Mouse (Mus musculus): ENCODE measurements around the gene Taco1. TPM values are rescaled to one million over a fixed set of nuclear protein-coding genes. Genes with fewer than 3 reads are reported as not detected.
"Not testable (repeated sequence)": the region's sequence is repeated elsewhere in the genome, so short reads cannot be mapped to it uniquely, and the experiment has no call there.

The Taco1 gene
- total RNA-seq, 2 experiments from 2014 or later: 18.0 to 18.6 TPM

DNA sequence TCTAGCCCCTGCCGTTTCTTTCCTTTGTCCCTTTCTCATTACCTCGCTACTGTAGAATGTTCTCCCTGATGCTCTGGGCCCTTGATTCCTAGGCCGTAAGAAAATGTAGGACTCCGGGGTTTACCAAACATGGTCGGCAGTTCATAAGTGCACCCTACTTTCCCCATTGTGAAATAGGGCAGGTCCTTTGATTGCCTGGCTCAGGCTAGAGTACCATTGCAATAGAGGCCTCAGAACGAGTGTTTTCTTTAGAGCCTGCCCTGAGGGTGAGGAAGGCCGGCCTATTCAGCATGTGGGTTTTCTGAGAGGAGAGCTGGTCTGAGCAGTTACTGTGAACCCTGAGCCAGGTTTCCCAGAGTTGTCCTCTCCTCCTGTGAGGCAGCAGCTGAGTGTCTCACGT, 7.8 kb upstream of the Taco1 start:
- intact Hi-C loops (cut with DNase I): no loop called here
- DNase-seq (ENCODE audit: low spot score in 2 of 2): no peak

DNA sequence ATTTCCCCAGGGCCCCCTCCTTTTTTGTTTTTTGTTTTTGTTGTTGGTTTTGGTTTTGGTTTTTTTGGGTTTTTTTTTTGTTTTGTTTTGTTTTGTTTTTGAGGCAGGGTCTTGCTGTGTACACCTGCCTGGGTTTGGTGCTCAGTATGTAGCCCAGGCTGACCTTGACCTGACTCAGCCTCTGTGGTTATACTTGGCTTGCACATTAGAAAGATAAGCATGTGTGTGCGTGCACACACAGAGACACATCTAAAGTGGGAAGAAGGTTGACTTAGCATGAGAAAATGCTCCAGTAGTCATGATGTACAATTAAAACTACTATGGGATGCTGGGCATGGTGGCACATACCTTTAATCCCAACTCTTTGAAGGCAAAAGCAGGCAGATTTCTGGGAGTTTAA, 5.3 kb upstream of the Taco1 start:
- no peak for DNase-seq (ENCODE audit: low spot score in 2 of 2)
- intact Hi-C loops (cut with DNase I): no loop called here

DNA sequence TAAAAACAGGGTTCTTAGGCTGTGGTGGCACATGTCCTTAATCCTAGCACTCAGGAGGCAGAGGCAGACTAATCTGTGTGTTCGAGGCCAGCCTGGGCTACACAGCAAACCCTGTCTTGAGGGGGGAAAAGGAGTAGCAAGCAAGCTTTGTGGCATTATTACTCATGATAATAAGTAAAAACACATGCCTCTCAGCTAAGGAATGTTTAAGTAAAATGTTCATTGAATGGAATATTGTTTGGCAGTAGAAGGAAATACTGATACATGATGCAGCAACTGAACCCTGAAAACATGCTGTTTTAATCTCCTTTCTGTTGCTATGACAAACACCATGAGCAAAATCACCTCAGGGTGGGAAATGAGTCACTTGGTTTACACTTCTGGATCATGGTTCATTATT, 4.5 kb upstream of the Taco1 start:
- intact Hi-C loops (cut with DNase I): no loop called here
- no peak for DNase-seq (ENCODE audit: low spot score in 2 of 2)

DNA sequence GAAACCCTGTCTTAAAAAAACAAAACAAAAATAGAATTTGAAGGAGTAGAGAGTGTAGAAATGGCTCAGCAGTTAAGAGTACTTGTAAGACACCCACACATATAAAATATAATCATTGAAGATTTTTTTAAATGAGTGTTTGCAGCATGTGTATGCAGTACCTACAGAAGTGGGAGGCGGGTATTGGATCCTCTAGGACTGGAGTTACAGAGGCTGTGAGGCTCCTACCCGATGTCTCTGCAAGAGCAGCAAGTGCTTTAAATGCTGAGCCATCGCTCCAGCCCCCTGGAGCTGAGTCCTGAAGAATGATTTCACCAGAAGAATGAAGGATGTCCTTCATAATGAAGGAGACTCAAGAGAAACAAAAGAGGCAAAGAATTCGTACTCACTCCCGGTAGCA, 2.1 kb upstream of the Taco1 start:
- intact Hi-C loops (cut with DNase I): no loop called here
- peak in 1 of 2 experiments; percentile 60 for DNase-seq (ENCODE audit: low spot score in 2 of 2)

DNA sequence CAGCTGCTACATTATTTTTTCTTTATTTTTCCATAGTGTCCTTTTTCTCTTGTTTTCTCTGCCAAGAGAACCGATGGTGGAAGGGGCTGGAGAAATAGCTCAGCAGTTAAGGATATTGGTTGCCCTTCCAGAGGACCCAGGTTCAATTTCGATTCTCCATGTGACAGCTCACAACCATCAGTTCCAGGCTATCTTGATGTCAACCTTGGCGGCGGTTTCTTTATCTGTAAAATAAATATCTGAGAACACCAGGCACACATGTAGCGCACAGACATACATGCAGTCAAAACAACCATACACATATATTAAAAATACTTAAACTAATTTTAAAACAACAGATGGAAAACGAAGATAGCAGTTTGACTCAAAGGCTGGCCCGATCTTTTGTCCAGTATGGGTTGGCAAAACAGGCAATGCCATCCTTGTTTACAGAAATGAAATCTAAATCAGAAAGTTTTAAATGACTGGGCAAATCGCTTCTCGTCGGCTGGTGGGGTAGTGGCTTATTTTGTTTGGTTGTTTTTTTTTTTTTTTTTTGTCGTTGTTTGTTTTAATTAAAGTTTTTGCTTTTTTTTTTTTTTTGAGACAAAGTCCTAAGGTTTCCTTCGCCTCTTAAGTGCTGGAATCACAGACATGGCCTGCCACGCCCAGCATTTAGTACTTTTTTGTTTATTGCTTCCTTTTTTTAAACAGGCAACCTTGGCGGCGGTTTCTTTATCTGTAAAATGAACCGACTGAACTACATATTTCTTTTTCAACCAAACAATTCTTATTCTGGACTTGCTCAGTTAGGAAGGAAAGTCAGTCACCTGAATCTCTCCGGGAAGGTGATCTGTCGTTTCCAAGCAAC, 563 bp upstream of the Taco1 start:
- DNase-seq (ENCODE audit: low spot score in 2 of 2): no peak
- intact Hi-C loops (cut with DNase I): no loop called here

DNA sequence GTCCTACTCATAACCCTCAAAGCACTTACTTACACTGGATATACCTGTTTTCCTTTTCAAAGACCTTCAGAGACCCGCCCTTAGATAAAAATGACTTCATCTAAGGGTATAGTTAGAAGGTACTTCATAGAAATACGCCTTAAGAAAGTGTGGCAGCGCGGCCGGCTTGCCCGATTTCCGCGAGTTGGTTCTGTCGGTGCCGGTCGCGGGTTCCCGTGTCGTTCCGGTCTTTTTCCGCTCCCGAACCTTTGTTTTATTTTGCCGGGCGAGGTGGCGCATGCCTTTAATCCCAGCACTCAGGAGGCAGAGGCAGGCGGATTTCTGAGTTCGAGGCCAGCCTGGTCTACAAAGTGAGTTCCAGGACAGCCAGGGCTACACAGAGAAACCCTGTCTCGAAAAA, 755 bp downstream of the Taco1 start:
- intact Hi-C loops (cut with DNase I): not testable (repeated sequence)
- peak; percentile 24 to 26 for DNase-seq (ENCODE audit: low spot score in 2 of 2)

DNA sequence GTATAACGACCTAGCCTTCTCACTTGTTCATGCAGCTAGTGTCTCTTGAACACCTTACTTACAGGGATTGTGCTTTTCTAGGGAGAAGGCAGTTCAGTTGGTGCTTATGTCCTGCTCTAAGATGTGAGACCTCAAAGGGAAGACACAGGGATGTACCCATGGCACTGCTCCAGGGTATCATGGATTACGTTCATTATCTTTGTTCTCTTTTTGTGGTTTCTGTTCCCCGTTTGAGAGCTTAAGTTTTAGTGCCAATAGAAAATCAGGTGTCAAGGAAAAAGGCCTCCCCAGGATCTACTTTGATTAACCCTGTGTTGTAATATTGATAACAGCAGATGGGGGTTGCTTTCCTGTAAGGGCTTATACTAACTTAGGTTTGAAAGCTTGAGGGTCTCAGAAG, 7.9 kb downstream of the Taco1 start:
- no peak for DNase-seq (ENCODE audit: low spot score in 2 of 2)
- intact Hi-C loops (cut with DNase I): no loop called here

DNA sequence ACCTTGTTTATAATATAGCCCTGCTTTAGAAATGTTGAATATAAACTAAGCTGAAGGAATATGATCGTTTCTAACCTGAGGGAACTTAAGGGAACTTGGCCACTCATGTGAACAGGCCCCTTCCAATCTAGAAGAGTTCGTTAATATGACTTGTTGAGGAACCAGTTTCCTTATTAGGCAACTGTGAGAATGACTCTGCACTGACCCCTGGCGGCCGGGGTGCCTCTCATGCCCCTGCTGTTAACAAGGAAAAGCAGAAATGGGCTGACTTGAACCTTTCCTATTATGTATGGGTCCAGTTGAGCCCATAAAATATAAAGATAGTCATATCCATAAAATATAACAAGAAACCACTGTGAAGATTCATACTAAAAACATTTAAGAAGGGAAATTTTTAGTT, 10.5 kb downstream of the Taco1 start:
- peak; percentile 37 to 55 for DNase-seq (ENCODE audit: low spot score in 2 of 2)
- intact Hi-C loops (cut with DNase I): loop anchor here (2.0 kb wide), 1 partner anchor 76 kb away; no protein-coding TSS in a partner anchor

DNA sequence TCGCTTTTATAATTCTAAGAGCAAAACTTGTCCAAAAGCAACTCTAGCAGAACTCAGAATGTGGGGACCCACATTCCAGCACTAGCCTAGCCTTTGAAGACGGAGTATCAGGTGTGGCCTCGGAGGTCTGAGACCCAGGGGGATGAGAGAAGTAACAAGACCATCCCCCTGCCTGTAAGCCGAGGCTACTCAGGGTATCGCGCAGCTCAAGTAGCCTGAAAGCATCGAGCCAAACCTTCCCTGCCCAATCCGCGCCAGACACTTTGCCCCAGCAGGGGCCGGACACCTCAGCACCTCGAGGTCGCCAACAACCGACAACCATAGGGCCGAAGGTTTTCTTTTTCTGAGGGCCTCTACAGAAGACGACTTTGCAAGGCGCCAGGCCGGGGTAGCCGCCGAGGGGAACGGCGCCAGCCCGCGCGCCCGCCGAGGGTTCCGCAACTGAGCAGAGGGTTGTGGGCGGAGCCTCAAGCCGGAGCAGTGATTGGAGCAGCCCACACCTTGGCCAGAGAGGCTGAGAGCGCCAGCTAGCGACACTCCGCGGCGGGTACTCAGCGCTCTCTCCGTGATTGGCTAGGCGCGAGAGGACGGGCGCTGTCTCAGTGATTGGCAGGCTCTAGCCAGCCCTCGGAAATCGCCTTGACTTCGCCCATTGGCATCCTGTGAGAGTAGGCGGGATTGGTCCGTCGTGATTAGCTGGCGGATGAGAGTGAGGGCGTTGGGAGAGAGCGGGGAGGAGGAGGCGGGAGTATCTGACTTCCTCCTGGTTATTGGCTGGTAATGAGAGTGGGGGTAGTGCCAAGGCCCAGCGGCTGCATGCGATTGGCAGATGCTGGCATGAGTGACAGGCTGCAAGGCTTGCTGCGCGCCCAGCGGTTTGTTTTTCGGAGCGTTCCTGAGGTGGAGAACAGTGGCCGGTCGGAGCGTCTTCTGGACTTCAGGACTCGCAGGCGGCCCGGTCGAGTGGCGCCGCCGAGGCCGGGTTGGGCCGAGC, 18.1 kb downstream of the Taco1 start, which contains the start of gene Map3k3:
Gene Map3k3, plus strand, starts transcription at position 906 of the 994 bp plus-strand sequence.
- intact Hi-C loops (cut with DNase I): loop anchor here (2.0 kb wide), 1 partner anchor 77 kb away; the partner anchor contains the start of genes Gm10840 and Limd2
- peak; percentile 99 to 100 for DNase-seq (ENCODE audit: low spot score in 2 of 2)

DNA sequence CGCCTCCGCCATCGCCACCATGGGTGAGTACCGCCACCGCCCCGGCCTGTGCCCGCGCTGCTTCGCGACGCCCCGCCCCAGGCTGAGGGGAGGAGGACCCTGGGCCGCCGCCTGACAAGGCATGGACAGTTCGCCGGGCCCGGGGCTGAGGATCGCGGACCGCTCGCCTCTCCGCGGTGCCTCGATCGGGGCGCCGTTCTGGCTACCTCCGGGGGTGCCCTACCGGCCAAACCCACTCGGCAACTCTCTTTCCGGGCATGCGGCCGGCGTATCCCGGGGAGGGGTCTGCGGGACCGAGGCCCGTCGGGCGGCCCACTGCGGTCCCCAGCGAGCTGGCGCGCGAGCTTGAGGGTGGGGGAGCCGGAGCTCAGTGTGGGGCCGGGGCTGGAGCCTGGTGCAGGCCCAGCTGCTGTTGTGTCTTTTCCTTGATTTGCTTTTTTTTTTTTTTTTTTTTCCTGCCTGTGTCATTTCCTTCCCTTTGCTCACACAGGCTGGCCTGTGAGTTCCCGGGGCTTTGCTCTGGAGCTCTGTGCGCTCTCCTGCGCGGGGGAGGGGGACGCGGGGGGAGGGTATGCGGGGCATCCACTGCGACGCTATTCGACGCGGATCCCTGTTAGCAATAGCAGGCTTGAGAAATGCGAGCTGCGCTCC, 19.2 kb downstream of the Taco1 start:
- peak; percentile 55 to 56 for DNase-seq (ENCODE audit: low spot score in 2 of 2)
- intact Hi-C loops (cut with DNase I): loop anchor here (2.0 kb wide), 1 partner anchor 76 kb away; the partner anchor contains the start of genes Gm10840 and Limd2

DNA sequence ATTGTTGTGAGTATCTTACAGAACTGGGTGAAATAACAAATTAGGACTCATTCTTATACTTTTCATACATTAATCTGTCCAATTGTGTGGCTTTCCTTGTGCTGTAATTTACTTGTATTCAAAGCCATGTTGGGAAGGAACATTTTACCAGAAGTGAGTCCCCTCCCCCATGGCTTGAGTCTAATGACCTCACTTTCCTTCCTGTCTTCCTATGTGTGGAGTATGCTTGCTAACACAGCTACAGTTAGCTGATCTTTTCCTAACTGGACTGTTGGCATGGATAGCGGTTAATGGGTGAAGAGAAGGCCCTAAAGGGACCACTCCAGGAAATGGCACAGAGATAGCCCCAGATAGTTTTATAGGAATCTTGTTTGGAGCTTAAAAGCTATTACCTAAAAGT, 32.4 kb downstream of the Taco1 start:
- DNase-seq (ENCODE audit: low spot score in 2 of 2): no peak
- intact Hi-C loops (cut with DNase I): no loop called here

DNA sequence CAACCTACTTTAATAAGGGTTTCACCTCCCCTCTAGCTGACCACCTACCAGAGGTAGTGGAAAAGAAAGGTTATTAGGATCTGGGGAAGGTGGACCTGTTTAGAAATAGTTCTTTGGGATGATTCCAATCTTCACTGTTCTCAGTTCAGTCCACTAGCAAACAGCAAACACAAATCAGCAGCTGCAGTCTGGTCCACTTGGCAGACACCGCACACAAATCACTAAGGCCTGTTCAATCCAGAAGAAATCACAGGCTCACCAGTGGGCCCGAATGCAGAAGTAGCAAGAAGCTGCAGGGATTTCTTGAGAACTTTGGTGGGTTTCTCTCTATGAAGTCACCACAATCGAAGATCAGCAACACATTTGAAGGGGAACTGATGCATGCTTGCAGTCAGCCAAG, 37.0 kb downstream of the Taco1 start:
- DNase-seq (ENCODE audit: low spot score in 2 of 2): no peak
- intact Hi-C loops (cut with DNase I): no loop called here

DNA sequence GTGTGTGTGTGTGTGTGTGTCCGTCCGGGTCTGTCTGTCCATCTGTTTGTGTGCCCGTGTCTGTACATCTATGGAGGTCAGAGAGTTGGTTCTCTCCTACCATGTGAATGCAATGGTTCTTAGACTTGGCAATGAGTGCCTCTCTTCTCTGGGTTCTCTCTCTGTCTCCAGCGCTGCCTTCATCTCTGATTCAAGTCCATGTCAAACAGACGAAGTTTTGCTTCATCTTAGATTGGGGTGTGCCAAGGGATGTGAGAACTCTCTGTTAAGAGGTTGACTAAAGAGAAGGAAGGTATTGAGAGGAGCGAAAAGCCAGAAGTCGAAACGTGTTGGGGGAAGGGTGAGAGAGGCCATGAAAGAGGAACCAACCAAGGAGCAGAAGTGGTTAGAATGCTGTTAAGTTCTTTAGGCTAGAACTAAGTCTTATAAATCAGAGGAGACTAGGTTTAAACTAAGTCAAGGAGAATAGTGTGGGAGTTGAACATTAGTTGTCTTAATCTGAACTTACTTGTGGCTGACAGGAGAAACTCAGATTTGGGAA, 40.3 kb downstream of the Taco1 start:
- DNase-seq (ENCODE audit: low spot score in 2 of 2): peak in 1 of 2 experiments; percentile 9
- intact Hi-C loops (cut with DNase I): no loop called here

DNA sequence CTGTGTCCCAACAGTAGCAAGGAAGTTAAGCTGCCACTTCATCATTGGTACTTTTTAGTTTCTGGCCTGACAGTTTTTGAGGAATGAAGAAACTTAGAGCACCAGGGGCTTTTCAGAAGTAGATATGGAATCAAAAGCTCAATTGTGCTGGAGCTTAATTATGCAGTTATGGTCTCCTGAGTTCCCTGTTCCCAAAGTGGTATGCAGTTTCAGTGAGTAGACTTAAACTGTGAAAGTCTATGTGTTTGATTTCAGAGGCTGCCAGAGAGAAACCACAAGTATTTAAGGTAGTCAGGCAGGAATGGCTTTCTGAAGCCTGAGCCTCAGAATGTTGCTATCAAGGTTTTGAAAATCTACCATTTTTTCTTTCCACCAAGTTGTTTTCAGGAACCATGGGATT, 45.8 kb downstream of the Taco1 start:
- intact Hi-C loops (cut with DNase I): no loop called here
- DNase-seq (ENCODE audit: low spot score in 2 of 2): no peak

DNA sequence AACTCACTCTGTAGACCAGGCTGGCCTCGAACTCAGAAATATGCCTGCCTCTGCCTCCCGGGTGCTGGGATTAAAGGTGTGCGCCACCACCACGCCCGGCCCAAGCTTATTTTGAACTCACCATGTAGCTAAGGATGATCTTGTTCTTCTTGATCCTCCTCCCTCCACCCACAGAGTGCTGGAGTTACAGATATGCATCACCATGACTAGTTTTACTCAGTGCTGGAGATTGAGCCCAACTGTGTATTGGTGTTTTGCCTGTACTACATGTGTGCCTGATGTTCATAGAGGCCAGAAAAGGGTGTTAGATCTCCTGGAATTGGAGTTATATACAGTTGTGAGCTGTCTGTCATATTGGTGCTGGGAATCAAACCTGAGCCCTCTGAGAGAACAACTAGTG, 56.4 kb downstream of the Taco1 start:
- no peak for DNase-seq (ENCODE audit: low spot score in 2 of 2)
- intact Hi-C loops (cut with DNase I): no loop called here

DNA sequence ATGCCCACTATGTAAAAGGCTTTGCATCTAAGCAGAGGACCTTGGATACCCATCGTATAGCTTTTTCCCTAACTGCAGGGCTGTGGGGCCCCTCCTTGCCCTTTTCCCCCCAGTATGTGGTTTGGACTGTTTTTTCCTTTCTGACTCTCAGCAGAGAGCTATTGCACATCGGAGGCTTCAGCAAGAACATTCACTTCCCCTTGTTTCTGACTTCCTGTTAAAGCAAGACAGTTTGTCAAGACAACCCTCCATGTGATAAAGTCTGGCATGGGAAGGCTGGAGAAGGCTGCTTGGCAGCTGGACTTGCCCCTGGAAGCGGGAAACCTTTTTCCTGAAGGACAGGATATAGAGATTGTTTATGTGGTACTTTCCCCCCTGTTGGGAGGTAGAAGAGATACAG, 56.9 kb downstream of the Taco1 start:
- intact Hi-C loops (cut with DNase I): no loop called here
- peak in 1 of 2 experiments; percentile 28 for DNase-seq (ENCODE audit: low spot score in 2 of 2)

Measured in left cerebral cortex, postnatal 25 days (tissue).